Mouse (Mus musculus): ENCODE measurements at regions not wholly inside any gene's neighbourhood (a gene's known extent, or its start where the extent isn't known, plus 50 kb on each side); places are given as distances from the start of the nearest gene placed in this dataset.

DNA sequence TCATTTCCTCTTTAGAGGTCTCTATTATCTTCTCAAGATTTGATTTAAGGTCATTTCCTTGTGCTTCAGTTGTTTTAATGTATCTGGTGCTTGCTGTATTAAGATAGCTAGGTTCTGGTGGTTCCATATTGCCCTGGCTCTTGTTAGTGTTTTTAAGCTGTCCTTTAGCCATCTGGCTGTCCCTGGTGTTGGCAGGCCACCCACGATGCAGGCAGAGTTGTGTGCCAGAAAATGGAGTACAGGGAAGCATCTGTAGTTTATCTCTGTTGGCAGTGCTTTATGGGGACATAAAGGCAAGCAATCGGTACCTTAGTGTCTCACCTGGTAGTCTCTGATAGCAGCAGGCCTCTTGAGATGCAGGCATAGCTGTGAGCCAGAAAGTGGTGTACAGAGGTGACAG, 162.1 kb downstream of the Ice1 start:
- DNase-seq (ENCODE audit: low spot score) (peak; percentile 14), ATAC-seq (ENCODE audit: low FRiP score) (no peak)
- 69% methylated on average over 2 of the region's 2 CpGs for WGBS
- H3K4me1 ChIP-seq (replicated peaks; ENCODE audit: control insufficient read depth, insufficient read depth, low read length), result no peaks in the 10 kb centered on the region
- no peaks in the 10 kb centered on the region for H3K36me3 ChIP-seq (replicated peaks; ENCODE audit: control insufficient read depth, insufficient read depth)
- no peak overlapping the region for H3K27ac ChIP-seq
- H3K4me3 ChIP-seq (replicated peaks; ENCODE audit: low read length), result no peak overlapping the region
- no peaks in the 10 kb centered on the region for H3K27me3 ChIP-seq (ENCODE audit: control insufficient read depth, insufficient read depth, low read length)
- H3K9ac ChIP-seq, result no peak overlapping the region
- H3K9me3 ChIP-seq (ENCODE audit: control insufficient read depth, low read length), result no peaks in the 10 kb centered on the region
- H3K4me2 ChIP-seq (replicated peaks), result no peak overlapping the region

DNA sequence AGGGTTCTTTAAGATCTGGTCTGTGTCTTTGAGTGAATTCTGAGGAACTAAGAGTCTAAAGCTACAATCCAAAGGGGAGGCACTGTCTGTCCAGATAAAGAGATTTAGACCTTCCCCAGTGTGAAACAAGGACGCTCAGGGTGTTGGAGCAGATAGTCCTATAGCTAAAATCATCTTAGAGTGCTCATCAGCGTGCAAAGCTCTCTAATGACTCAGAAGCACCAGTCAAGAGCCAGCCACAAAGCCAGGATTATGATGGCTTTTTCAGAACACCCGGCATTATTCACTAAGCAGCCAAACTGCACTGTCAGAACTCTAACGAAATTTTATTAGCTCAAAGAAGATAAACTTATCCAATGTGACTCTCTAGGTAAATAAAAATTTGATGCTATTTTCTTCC, 138.1 kb downstream of the Ice1 start:
- Histone ChIP-seq H3K4me1 (replicated peaks; ENCODE audit: control insufficient read depth, insufficient read depth, low read length) (no peaks in the 10 kb centered on the region), H3K4me3 (replicated peaks; ENCODE audit: low read length) (no peak overlapping the region), H3K36me3 (replicated peaks; ENCODE audit: control insufficient read depth, insufficient read depth) (no peaks in the 10 kb centered on the region), H3K27me3 (ENCODE audit: control insufficient read depth, insufficient read depth, low read length) (no peaks in the 10 kb centered on the region), H3K27ac (no peak overlapping the region), H3K9me3 (ENCODE audit: control insufficient read depth, low read length) (no peaks in the 10 kb centered on the region), H3K9ac (no peak overlapping the region), H3K4me2 (replicated peaks) (no peak overlapping the region)
- ATAC-seq (ENCODE audit: low FRiP score) (no peak), DNase-seq (ENCODE audit: low spot score) (no peak)
- 72% methylated on average over 4 of the region's 4 CpGs for WGBS

All from hindbrain, embryonic 14.5 days (tissue).